Mouse (Mus musculus): ENCODE data around the gene Vmn1r55.

Gene Vmn1r55

GRCm38 (mm10) chr7:5081241-5081640 lies 68.2 kb downstream of the Vmn1r55 start:
- WGBS, result 26% methylated on average over 6 of the region's 6 CpGs

DNA sequence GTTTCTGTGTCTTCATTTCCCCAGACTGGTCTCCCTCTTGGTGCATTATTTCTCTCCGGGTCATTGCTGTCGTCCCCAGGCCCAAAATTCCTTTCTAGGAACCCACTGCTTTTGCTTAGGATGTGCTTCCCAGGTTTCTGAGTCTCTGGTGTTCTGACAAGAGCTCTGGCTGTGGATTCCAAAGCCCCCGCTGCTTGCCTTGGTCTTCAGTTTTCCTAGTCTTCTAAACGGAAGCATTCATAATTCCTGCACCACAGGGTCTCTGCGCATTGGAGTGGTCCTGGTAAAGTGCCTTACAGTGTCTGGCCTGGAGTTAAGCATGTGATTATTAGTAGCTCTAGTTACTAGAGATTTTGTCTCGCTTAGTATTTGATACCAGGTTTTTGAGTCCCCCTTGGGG lies 68.7 kb downstream of the Vmn1r55 start:
- WGBS, result 4% methylated on average over 6 of the region's 6 CpGs

- WGBS, result under 1% methylated on average over 80 of the region's 81 CpGs
These were observed 69.3 kb downstream of the Vmn1r55 start, which contains the start of gene Epn1 for GRCm38 (mm10) chr7:5080010-5080751. Gene Epn1 (plus strand): TSS chr7:5080235.

DNA sequence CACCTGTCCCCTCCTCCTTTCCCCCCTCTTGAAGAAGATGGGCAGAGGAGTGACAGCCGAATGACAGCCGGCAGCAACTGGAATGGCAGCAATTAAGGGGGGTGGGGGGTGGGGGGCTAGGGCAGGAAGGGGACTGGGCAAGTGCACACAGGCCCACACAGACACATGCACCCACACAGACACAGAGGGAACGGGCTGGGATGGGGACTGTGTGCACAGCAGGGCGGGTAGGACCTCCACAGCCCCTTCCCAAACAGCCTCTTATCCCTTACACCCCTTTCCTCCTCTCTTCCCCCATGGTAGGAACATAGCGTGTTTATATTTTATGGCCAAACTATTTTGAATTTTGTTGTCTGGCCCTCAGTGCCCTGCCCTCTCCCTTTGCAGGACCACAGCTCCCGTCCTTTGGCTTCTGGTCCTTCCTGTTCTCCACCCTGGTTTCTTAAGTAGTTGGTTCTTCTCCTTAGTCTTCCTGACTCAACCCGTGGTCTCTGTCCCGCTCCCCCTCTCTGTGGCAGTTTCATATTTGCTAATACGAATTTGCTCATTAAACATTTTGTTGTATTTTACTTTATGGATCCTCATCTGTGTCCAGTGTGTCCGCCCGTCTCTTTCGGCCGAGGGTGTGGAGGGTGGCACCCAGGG lies 70.0 kb downstream of the Vmn1r55 start:
- WGBS, result 46% methylated on average over 10 of the region's 13 CpGs

Data from cerebral cortex, adult 2 months (tissue).